Mouse (Mus musculus): ENCODE measurements around the gene Cdc14a.

DNA sequence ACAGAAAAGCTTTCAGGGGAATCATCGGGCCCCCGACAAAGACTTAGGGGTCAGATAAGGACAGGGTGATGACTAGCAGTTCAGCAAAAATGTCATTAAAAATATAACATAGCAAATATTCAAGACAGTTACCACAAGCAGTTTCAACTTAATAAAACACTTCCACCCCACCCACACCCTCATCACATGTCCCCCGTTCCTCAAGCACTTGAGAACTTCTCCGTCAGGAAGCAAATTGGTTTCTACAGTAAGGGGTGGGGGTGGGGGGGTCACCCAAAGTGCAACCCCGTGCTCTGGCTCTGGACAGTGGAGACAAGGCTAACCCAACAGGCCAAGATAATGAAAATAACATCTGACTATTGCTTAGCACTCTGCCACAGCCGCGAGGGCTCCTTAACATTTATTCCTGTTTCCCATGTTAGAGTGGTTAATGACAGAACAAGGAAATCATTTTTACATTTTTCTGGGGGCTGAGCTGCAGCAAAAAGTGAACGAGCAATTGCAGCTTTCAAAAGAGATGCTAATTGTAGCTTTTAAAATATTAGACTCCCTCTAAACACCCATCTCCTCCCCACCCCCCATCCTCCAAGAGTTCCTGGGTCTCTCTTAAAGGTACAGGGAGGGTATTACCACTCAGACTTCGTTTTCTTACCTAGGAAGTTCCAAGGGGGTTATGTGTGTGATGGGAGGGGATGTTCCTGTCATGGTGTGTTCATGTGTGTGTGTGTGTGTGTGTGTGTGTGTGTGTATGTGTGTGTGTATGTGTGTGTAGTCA is 133.6 kb downstream of the Cdc14a start:
- TF ChIP-seq CTCF (conservative IDR thresholded peaks at IDR 0.05; ENCODE audit: low read length) (no peak), NANOG (IDR thresholded peaks at IDR 0.05; ENCODE audit: borderline replicate concordance, low read length) (no peak)

All from E14TG2a.4 (cell line).